Mouse (Mus musculus) forebrain, embryonic 11.5 days (tissue): ENCODE results near the gene Ldlr. TPM values are rescaled to one million over a fixed set of nuclear protein-coding genes. Genes with fewer than 3 reads are reported as not detected.

Source experiments
- ATAC-seq: fragments of 200-750 bp; cut with Nextera tagmentation; replicated peaks from 2 replicates; pipeline ENCODE4 v1.8.0; 2017; ENCODE audit warnings: moderate TSS enrichment; ENCODE audit not compliant: low FRiP score
- DNase-seq: peaks from one replicate; pipeline ENCODE4 v3.0.0-alpha.2; 2017; ENCODE audit warnings: low spot score
- H3K27ac ChIP-seq: fragments of 300-500 bp; sonication (generic); 2 replicates; pipeline ENCODE4 v1.5.1; 2014; ENCODE audit warnings: low read depth, low read length
- H3K27me3 ChIP-seq: fragments of 300-500 bp; sonication (generic); 2 replicates; pipeline ENCODE4 v1.6.1; 2014; ENCODE audit warnings: mild to moderate bottlenecking, low read length, mixed read lengths; ENCODE audit not compliant: control insufficient read depth, insufficient read depth
- H3K36me3 ChIP-seq: fragments of 300-500 bp; sonication (generic); 2 replicates; pipeline ENCODE4 v1.6.1; 2014; ENCODE audit warnings: mild to moderate bottlenecking, low read length, moderate library complexity, mixed read lengths; ENCODE audit not compliant: control insufficient read depth, insufficient read depth
- H3K4me1 ChIP-seq: fragments of 300-500 bp; sonication (generic); replicated peaks from 2 replicates; pipeline ENCODE4 v1.6.1; 2014; ENCODE audit warnings: low read length, mixed read lengths; ENCODE audit not compliant: control insufficient read depth, insufficient read depth
- H3K4me2 ChIP-seq: fragments of 300-500 bp; sonication (generic); 2 replicates; pipeline ENCODE4 v1.6.1; 2014; ENCODE audit warnings: low read depth, mild to moderate bottlenecking, low read length, moderate library complexity, mixed read lengths; ENCODE audit not compliant: severe bottlenecking
- H3K4me3 ChIP-seq: fragments of 300-500 bp; sonication (generic); 2 replicates; pipeline ENCODE4 v1.5.1; 2014; ENCODE audit warnings: low read depth, low read length
- H3K9ac ChIP-seq: fragments of 300-500 bp; sonication (generic); 2 replicates; pipeline ENCODE4 v1.6.1; 2014; ENCODE audit warnings: low read length
- H3K9me3 ChIP-seq: fragments of 300-500 bp; sonication (generic); 2 replicates; pipeline ENCODE4 v1.6.1; 2016; ENCODE audit warnings: low read length, mixed read lengths; ENCODE audit not compliant: control insufficient read depth
- WGBS: fragments of 180-500 bp; shearing (Covaris S2); extraction: QIAGEN DNeasy Blood & Tissue Kit; methylation state at CpG from one replicate; pipeline ENCODE4 v1.1.7; 2014; 5-methylcytosine and 5-hydroxymethylcytosine counted together
- polyA plus RNA-seq: library from polyadenylated mRNA; unstranded; fragments of >200 nt; fragmentation: Nextera tagmentation; extraction: Ambion mirVana; gene quantifications from 2 replicates; pipeline ENCODE4 v1.2.1, GENCODE M21; 2014

Gene Ldlr
- polyA plus RNA-seq, 1 experiment from 2014 or later: 23.7 TPM

- WGBS: 96% methylated on average over 9 of the region's 9 CpGs
Measured at GRCm38 (mm10) chr9:21732288-21732687, 9.0 kb downstream of the Ldlr start.

GRCm38 (mm10) chr9:21733446-21733845, 10.2 kb downstream of the Ldlr start:
- DNase-seq (no peak), ATAC-seq (no peak)
- Histone ChIP-seq H3K9ac (no peak overlapping the region), H3K9me3 (no peaks in the 10 kb centered on the region), H3K4me3 (no peak overlapping the region), H3K27me3 (no peaks in the 10 kb centered on the region), H3K4me1 (no peaks in the 10 kb centered on the region), H3K27ac (no peak overlapping the region), H3K4me2 (no peak overlapping the region), H3K36me3 (peaks cover 44% of the 10 kb centered on the region)
- WGBS: 92% methylated on average over 17 of the region's 17 CpGs

More at GRCm38 (mm10) chr9:21732288-21732687, 9.0 kb downstream of the Ldlr start:
- Histone ChIP-seq H3K27me3 (no peaks in the 10 kb centered on the region), H3K4me3 (no peak overlapping the region), H3K36me3 (peaks cover 44% of the 10 kb centered on the region), H3K4me1 (no peaks in the 10 kb centered on the region), H3K27ac (no peak overlapping the region), H3K4me2 (no peak overlapping the region), H3K9ac (no peak overlapping the region), H3K9me3 (no peaks in the 10 kb centered on the region)
- DNase-seq: no peak
- no peak for ATAC-seq

GRCm38 (mm10) chr9:21733989-21734388, 10.7 kb downstream of the Ldlr start:
- H3K36me3 ChIP-seq: peaks cover 46% of the 10 kb centered on the region
- 96% methylated on average over 7 of the region's 7 CpGs for WGBS
- H3K27ac ChIP-seq: no peak overlapping the region
- H3K27me3 ChIP-seq: no peaks in the 10 kb centered on the region
- no peak overlapping the region for H3K4me2 ChIP-seq
- no peak for ATAC-seq
- no peak for DNase-seq
- H3K4me1 ChIP-seq: no peaks in the 10 kb centered on the region
- H3K9ac ChIP-seq: no peak overlapping the region
- H3K9me3 ChIP-seq: no peaks in the 10 kb centered on the region
- no peak overlapping the region for H3K4me3 ChIP-seq

- DNase-seq (no peak), ATAC-seq (no peak)
- no peak overlapping the region for H3K4me3 ChIP-seq
- 91% methylated on average over 14 of the region's 14 CpGs for WGBS
- no peak overlapping the region for H3K9ac ChIP-seq
- no peaks in the 10 kb centered on the region for H3K9me3 ChIP-seq
- no peaks in the 10 kb centered on the region for H3K4me1 ChIP-seq
- no peak overlapping the region for H3K27ac ChIP-seq
- H3K36me3 ChIP-seq: peaks cover 54% of the 10 kb centered on the region
- H3K4me2 ChIP-seq: no peak overlapping the region
- H3K27me3 ChIP-seq: no peaks in the 10 kb centered on the region
Measured at GRCm38 (mm10) chr9:21735126-21735525, 11.8 kb downstream of the Ldlr start.

GRCm38 (mm10) chr9:21736580-21736979, 13.3 kb downstream of the Ldlr start:
- ATAC-seq (no peak), DNase-seq (no peak)

GRCm38 (mm10) chr9:21737188-21737587, 13.9 kb downstream of the Ldlr start:
- peaks cover 58% of the 10 kb centered on the region for H3K36me3 ChIP-seq
- no peaks in the 10 kb centered on the region for H3K27me3 ChIP-seq
- H3K4me2 ChIP-seq: no peak overlapping the region
- WGBS: 96% methylated on average over 10 of the region's 10 CpGs
- H3K27ac ChIP-seq: no peak overlapping the region
- no peaks in the 10 kb centered on the region for H3K4me1 ChIP-seq
- H3K9me3 ChIP-seq: no peaks in the 10 kb centered on the region
- no peak overlapping the region for H3K4me3 ChIP-seq
- DNase-seq: no peak
- ATAC-seq: no peak
- H3K9ac ChIP-seq: no peak overlapping the region

More at GRCm38 (mm10) chr9:21736580-21736979, 13.3 kb downstream of the Ldlr start:
- Histone ChIP-seq H3K9ac (no peak overlapping the region), H3K4me2 (no peak overlapping the region), H3K27me3 (no peaks in the 10 kb centered on the region), H3K4me1 (no peaks in the 10 kb centered on the region), H3K9me3 (no peaks in the 10 kb centered on the region), H3K4me3 (no peak overlapping the region), H3K36me3 (peaks cover 55% of the 10 kb centered on the region), H3K27ac (no peak overlapping the region)
- 97% methylated on average over 3 of the region's 3 CpGs for WGBS

GRCm38 (mm10) chr9:21738776-21739175, 15.5 kb downstream of the Ldlr start:
- DNase-seq: no peak
- Histone ChIP-seq H3K4me2 (no peak overlapping the region), H3K9ac (no peak overlapping the region), H3K4me3 (no peak overlapping the region), H3K27me3 (no peaks in the 10 kb centered on the region), H3K4me1 (no peaks in the 10 kb centered on the region), H3K27ac (no peak overlapping the region), H3K9me3 (no peaks in the 10 kb centered on the region), H3K36me3 (peaks cover 53% of the 10 kb centered on the region)
- no peak for ATAC-seq
- 93% methylated on average over 7 of the region's 7 CpGs for WGBS

- Histone ChIP-seq H3K9me3 (no peaks in the 10 kb centered on the region), H3K36me3 (peaks cover 49% of the 10 kb centered on the region), H3K4me3 (no peak overlapping the region), H3K4me1 (no peaks in the 10 kb centered on the region), H3K27me3 (no peaks in the 10 kb centered on the region), H3K4me2 (no peak overlapping the region), H3K27ac (no peak overlapping the region), H3K9ac (no peak overlapping the region)
- DNase-seq (no peak), ATAC-seq (no peak)
- WGBS: 96% methylated on average over 14 of the region's 14 CpGs
Measured at GRCm38 (mm10) chr9:21740427-21740826, 17.1 kb downstream of the Ldlr start.

GRCm38 (mm10) chr9:21741514-21741913, 18.2 kb downstream of the Ldlr start:
- H3K4me3 ChIP-seq: no peak overlapping the region
- no peak overlapping the region for H3K9ac ChIP-seq
- 95% methylated on average over 11 of the region's 11 CpGs for WGBS
- no peak overlapping the region for H3K4me2 ChIP-seq
- no peak for DNase-seq
- H3K36me3 ChIP-seq: peaks cover 52% of the 10 kb centered on the region
- H3K27ac ChIP-seq: no peak overlapping the region
- ATAC-seq: no peak
- no peaks in the 10 kb centered on the region for H3K4me1 ChIP-seq
- H3K27me3 ChIP-seq: no peaks in the 10 kb centered on the region
- H3K9me3 ChIP-seq: no peaks in the 10 kb centered on the region
